Mouse (Mus musculus) gonadal fat pad, adult 2 months (tissue): Measurements from ENCODE around the gene Gpc2. TPM values are rescaled to one million over a fixed set of nuclear protein-coding genes. Genes with fewer than 3 reads are reported as not detected.

Source experiments
- polyA plus RNA-seq: library from polyadenylated mRNA; depleted of rRNA; stranded (reverse); fragments of >200 nt; gene quantifications from 2 replicates; pipeline ENCODE4 v1.2.3, GENCODE M21; 2012; rRNA removed

Gene Gpc2
- polyA plus RNA-seq, 1 experiment = 13.4 TPM

Other genes starting within 250 kb of the Gpc2 start
- not detected in 2 replicates for gene Smok3c, start 226.8 kb downstream of the Gpc2 start, polyA plus RNA-seq
- 6.3 and 8.7 TPM in 2 replicates for gene Zkscan1, start 194.9 kb downstream of the Gpc2 start, polyA plus RNA-seq
- gene Zscan21, start 163.1 kb downstream of the Gpc2 start, polyA plus RNA-seq = 9.2 and 11.2 TPM in 2 replicates
- gene Zfp113, start 124.3 kb downstream of the Gpc2 start, polyA plus RNA-seq = 2.6 and 2.7 TPM in 2 replicates
- gene Cops6, start 118.9 kb downstream of the Gpc2 start, polyA plus RNA-seq = 107 and 138 TPM in 2 replicates
- 30.9 and 49.3 TPM in 2 replicates for gene Ap4m1, start 108.0 kb downstream of the Gpc2 start, polyA plus RNA-seq
- gene Mcm7, start 107.6 kb downstream of the Gpc2 start, polyA plus RNA-seq = 20.9 and 24.1 TPM in 2 replicates
- gene Taf6, start 92.6 kb downstream of the Gpc2 start, polyA plus RNA-seq = 50.6 and 54.9 TPM in 2 replicates
- 5.0 and 7.1 TPM in 2 replicates for gene Cnpy4, start 92.5 kb downstream of the Gpc2 start, polyA plus RNA-seq
- gene Mblac1, start 85.7 kb downstream of the Gpc2 start, polyA plus RNA-seq = 7.8 and 8.5 TPM in 2 replicates
- gene Nxpe5, start 54.1 kb downstream of the Gpc2 start, polyA plus RNA-seq = 18.5 and 23.8 TPM in 2 replicates
- 364 and 368 TPM in 2 replicates for gene Lamtor4, start 24.5 kb downstream of the Gpc2 start, polyA plus RNA-seq
- gene BC037034, start 16.0 kb downstream of the Gpc2 start, polyA plus RNA-seq = 74.6 and 89.5 TPM in 2 replicates
- 29.7 and 43.1 TPM in 2 replicates for gene Gal3st4, start 7.2 kb downstream of the Gpc2 start, polyA plus RNA-seq
- gene Gm43720, start within 50 bp of the Gpc2 start, polyA plus RNA-seq = 0.16 and 0.48 TPM in 2 replicates
- gene Stag3, start 235 bp upstream of the Gpc2 start, polyA plus RNA-seq = 3.3 and 5.1 TPM in 2 replicates
- gene Pvrig, start 62.0 kb upstream of the Gpc2 start, polyA plus RNA-seq = 0.23 and 0.46 TPM in 2 replicates
- gene Zfp157, start 161.5 kb upstream of the Gpc2 start, polyA plus RNA-seq = 4.1 and 7.0 TPM in 2 replicates